Mouse (Mus musculus) MEL (cell line): ENCODE results near the gene Tubg2. TPM values are rescaled to one million over a fixed set of nuclear protein-coding genes. Genes with fewer than 3 reads are reported as not detected.

Experiments used
- DNase-seq: peaks from one replicate; pipeline ENCODE4 v3.0.0; 2011; ENCODE audit warnings: low read depth, low spot score
- H3K27ac ChIP-seq: 2 replicates; pipeline ENCODE4 v1.5.1; 2012; ENCODE audit warnings: low read depth, mild to moderate bottlenecking, control low read depth, low read length, moderate library complexity; ENCODE audit not compliant: control insufficient read depth
- H3K27me3 ChIP-seq, 2 experiments: fragments of 150-350 bp in 1 of 2; sonication (generic) in 1 of 2; 2 replicates each; pipeline ENCODE4 v1.6.1; 2012; ENCODE audit warnings: low read length in 2 of 2, mild to moderate bottlenecking in 2 of 2, improper control_type of control experiment in 1 of 2, moderate library complexity in 1 of 2; ENCODE audit not compliant: insufficient read depth in 2 of 2, control insufficient read depth in 1 of 2
- H3K36me3 ChIP-seq, 2 experiments: 2 replicates each; pipeline ENCODE4 v1.6.1; 2012 to 2014; ENCODE audit warnings: low read length in 2 of 2, improper control_type of control experiment in 1 of 2, inconsistent platforms in 1 of 2, mild to moderate bottlenecking in 1 of 2; ENCODE audit not compliant: insufficient read depth in 2 of 2, control insufficient read depth in 1 of 2
- H3K4me1 ChIP-seq, 2 experiments: fragments of 150-350 bp in 1 of 2; sonication (generic) in 1 of 2; 2 replicates each; pipeline ENCODE4 v1.6.1; 2012; ENCODE audit warnings: low read length in 2 of 2, improper control_type of control experiment in 1 of 2, mild to moderate bottlenecking in 1 of 2; ENCODE audit not compliant: insufficient read depth in 2 of 2, control insufficient read depth in 1 of 2
- H3K4me3 ChIP-seq, 2 experiments: fragments of 150-350 bp in 1 of 2; sonication (generic) in 1 of 2; 2 replicates each; pipeline ENCODE4 v1.5.1; 2012; ENCODE audit warnings: low read depth in 2 of 2, low read length in 2 of 2, mild to moderate bottlenecking in 2 of 2, moderate library complexity in 2 of 2, control low read depth in 1 of 2, improper control_type of control experiment in 1 of 2; ENCODE audit not compliant: control insufficient read depth in 1 of 2, insufficient read depth in 1 of 2
- H3K79me2 ChIP-seq: 2 replicates; pipeline ENCODE4 v1.6.1; 2012; ENCODE audit warnings: mild to moderate bottlenecking, low read length, moderate library complexity; ENCODE audit not compliant: control insufficient read depth, poor library complexity, insufficient read depth
- H3K9ac ChIP-seq: 2 replicates; pipeline ENCODE4 v1.6.1; 2012; ENCODE audit warnings: low read depth, mild to moderate bottlenecking, control low read depth, low read length, moderate library complexity; ENCODE audit not compliant: control insufficient read depth, poor library complexity, severe bottlenecking
- H3K9me3 ChIP-seq: fragments of 150-350 bp; sonication (generic); replicated peaks from 2 replicates; pipeline ENCODE4 v1.6.1; 2012; ENCODE audit warnings: mild to moderate bottlenecking, low read length, improper control_type of control experiment, moderate library complexity; ENCODE audit not compliant: insufficient read depth
- CHD1 ChIP-seq: IDR thresholded peaks from 2 replicates; pipeline ENCODE4 v1.6.1; 2012; ENCODE audit warnings: low read depth, mild to moderate bottlenecking, inconsistent platforms, low read length, improper control_type of control experiment
- CTCF ChIP-seq, 3 experiments: IDR thresholded peaks in 2 of 3; conservative IDR thresholded peaks in 1 of 3; 2 replicates each; pipeline ENCODE4 v1.5.1; 2011 to 2012; ENCODE audit warnings: low read length in 3 of 3, low read depth in 2 of 3, mild to moderate bottlenecking in 2 of 3, improper control_type of control experiment in 1 of 3, inconsistent platforms in 1 of 3, mixed read lengths in 1 of 3, moderate library complexity in 1 of 3; ENCODE audit not compliant: control insufficient read depth in 1 of 3, insufficient read depth in 1 of 3, poor library complexity in 1 of 3, severe bottlenecking in 1 of 3
- E2F4 ChIP-seq: IDR thresholded peaks from 2 replicates; pipeline ENCODE4 v1.6.1; 2011; ENCODE audit warnings: low read depth, low read length, improper control_type of control experiment, borderline replicate concordance
- EP300 ChIP-seq, 2 experiments: IDR thresholded peaks; 2 replicates each; pipeline ENCODE4 v1.6.1; 2011; ENCODE audit warnings: improper control_type of control experiment in 2 of 2, low read length in 2 of 2, low read depth in 1 of 2, mild to moderate bottlenecking in 1 of 2
- HCFC1 ChIP-seq: IDR thresholded peaks from 2 replicates; pipeline ENCODE4 v1.6.1; 2012; ENCODE audit warnings: low read depth, mild to moderate bottlenecking, inconsistent platforms, low read length, improper control_type of control experiment, moderate library complexity
- JUND ChIP-seq: IDR thresholded peaks from 2 replicates; pipeline ENCODE4 v1.6.1; 2011; ENCODE audit warnings: low read depth, mild to moderate bottlenecking, improper control_type of control experiment, low read length
- MAZ ChIP-seq: IDR thresholded peaks from 2 replicates; pipeline ENCODE4 v1.6.1; 2012; ENCODE audit warnings: low read depth, mild to moderate bottlenecking, inconsistent platforms, low read length, improper control_type of control experiment
- NELFE ChIP-seq: IDR thresholded peaks from 2 replicates; pipeline ENCODE4 v1.6.1; 2011; ENCODE audit warnings: low read depth, low read length, improper control_type of control experiment
- POLR2AphosphoS5 ChIP-seq: IDR thresholded peaks from 2 replicates; pipeline ENCODE4 v1.6.1; 2012; ENCODE audit warnings: low read depth, borderline replicate concordance, mild to moderate bottlenecking, inconsistent platforms, low read length, moderate library complexity, mixed read lengths
- RAD21 ChIP-seq: IDR thresholded peaks from 2 replicates; pipeline ENCODE4 v1.6.1; 2011; ENCODE audit warnings: mild to moderate bottlenecking, low read depth, low read length, improper control_type of control experiment
- RCOR1 ChIP-seq: IDR thresholded peaks from 2 replicates; pipeline ENCODE4 v1.6.1; 2012; ENCODE audit warnings: low read depth, mild to moderate bottlenecking, inconsistent platforms, low read length, improper control_type of control experiment
- SIN3A ChIP-seq: IDR thresholded peaks from 2 replicates; pipeline ENCODE4 v1.6.1; 2012; ENCODE audit warnings: low read length, improper control_type of control experiment, inconsistent platforms
- TBP ChIP-seq: IDR thresholded peaks from 2 replicates; pipeline ENCODE4 v1.8.0; 2011; ENCODE audit warnings: low read depth, low read length, improper control_type of control experiment
- TCF12 ChIP-seq: IDR thresholded peaks from 2 replicates; pipeline ENCODE4 v1.6.1; 2014; ENCODE audit warnings: low read depth, mild to moderate bottlenecking, inconsistent platforms, low read length, improper control_type of control experiment, moderate library complexity
- ZC3H11A ChIP-seq: IDR thresholded peaks from 2 replicates; pipeline ENCODE4 v1.6.1; 2012; ENCODE audit warnings: low read depth, mild to moderate bottlenecking, inconsistent platforms, low read length, improper control_type of control experiment
- polyA plus RNA-seq, 2 experiments: library from polyadenylated mRNA; stranded (reverse) in 1 of 2; unstranded in 1 of 2; fragments of >175 nt in 1 of 2; fragments of >200 nt in 1 of 2; gene quantifications; 2 replicates each; pipeline versions ENCODE4 v1.2.1 to v1.2.4; 2012; ENCODE audit warnings: low replicate concordance in 2 of 2, low read depth in 1 of 2; ENCODE audit not compliant: insufficient read length in 2 of 2, insufficient read depth in 1 of 2, missing spikeins in 1 of 2
- total RNA-seq: library from RNA; depleted of rRNA; stranded (reverse); fragments of 300-350 nt; gene quantifications from 2 replicates; pipeline ENCODE4 v1.2.3, GENCODE M21; 2012

Gene Tubg2
- total and polyA plus RNA-seq, 3 experiments, result not detected

DNA sequence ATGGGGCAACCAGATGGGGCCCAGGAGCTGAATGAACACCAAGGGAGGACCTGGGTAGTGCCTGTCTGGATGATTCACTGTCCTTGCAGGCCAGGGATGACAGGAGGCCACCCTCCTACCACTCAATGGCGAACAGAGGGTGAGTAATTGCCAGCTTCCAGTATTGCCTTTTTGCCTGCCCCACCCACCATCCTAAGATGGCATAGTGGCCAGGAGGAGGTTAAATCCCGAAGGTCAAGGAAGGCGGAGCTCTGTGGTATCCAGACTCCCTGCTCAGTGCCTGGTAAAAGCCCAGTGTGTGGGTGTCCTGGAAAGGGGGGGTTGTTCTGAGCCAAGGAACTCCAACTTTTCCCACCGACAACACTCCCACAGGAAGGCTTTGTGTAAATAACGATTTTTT, 6.6 kb downstream of the Tubg2 start:
- no peaks in the 10 kb centered on the region for H3K79me2 ChIP-seq
- no peaks in the 10 kb centered on the region for H3K9me3 ChIP-seq
- no peak for DNase-seq
- H3K4me1 ChIP-seq, result no peaks in the 10 kb centered on the region
- no peaks in the 10 kb centered on the region for H3K36me3 ChIP-seq
- H3K4me3 ChIP-seq, result no peak overlapping the region
- peaks cover 1 to 3% of the 10 kb centered on the region in 2 experiments; a peak in 1 of 4 replicates for H3K27me3 ChIP-seq
- TF ChIP-seq E2F4 (no peak), TBP (no peak), JUND (no peak)
- H3K9ac ChIP-seq, result no peak overlapping the region
- no peak overlapping the region for H3K27ac ChIP-seq

DNA sequence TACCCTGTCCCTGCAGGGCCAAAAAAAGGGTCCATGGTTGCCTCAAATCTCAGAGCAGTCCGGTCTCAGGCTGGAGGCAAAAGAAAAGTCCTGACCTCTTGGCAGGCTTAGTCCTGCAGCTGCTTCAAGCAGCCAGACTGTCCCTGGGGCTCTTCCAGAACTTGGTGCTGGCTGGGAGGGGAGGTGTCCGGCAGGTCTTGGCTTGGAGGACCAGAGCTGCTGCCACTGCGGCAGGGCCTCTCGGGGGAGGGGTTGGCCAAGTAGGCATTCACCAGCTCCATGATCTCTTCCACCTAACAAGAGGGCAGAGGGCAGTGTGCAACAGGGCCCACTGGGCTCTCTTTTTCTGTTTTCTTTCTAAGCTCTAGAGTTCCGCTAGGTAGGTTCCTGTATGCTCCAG, 7.1 kb downstream of the Tubg2 start:
- no peak overlapping the region for H3K9ac ChIP-seq
- H3K4me1 ChIP-seq, result no peaks in the 10 kb centered on the region
- H3K27ac ChIP-seq, result no peak overlapping the region
- TF ChIP-seq RAD21 (no peak), TBP (no peak), MAZ (no peak), TCF12 (no peak), SIN3A (no peak), RCOR1 (no peak), EP300 (IDR thresholded peaks at IDR 0.05; ENCODE audit: low read depth in 1 of 2, low read length in 2 of 2) (no peak), NELFE (no peak), HCFC1 (no peak), ZC3H11A (no peak), POLR2AphosphoS5 (no peak), CHD1 (no peak), CTCF (IDR thresholded peaks at IDR 0.05 in 2 of 3, conservative IDR thresholded peaks at IDR 0.05 in 1 of 3; ENCODE audit: control insufficient read depth in 1 of 3, insufficient read depth in 1 of 3, low read depth in 2 of 3, low read length in 3 of 3, poor library complexity in 1 of 3, severe bottlenecking in 1 of 3) (no peak)
- H3K9me3 ChIP-seq, result no peaks in the 10 kb centered on the region
- peaks cover 1% of the 10 kb centered on the region in 2 experiments; a peak in 1 of 4 replicates for H3K27me3 ChIP-seq
- no peaks in the 10 kb centered on the region for H3K79me2 ChIP-seq
- H3K36me3 ChIP-seq, result no peaks in the 10 kb centered on the region
- no peak overlapping the region for H3K4me3 ChIP-seq
- DNase-seq, result no peak
